Mouse (Mus musculus): Measurements from ENCODE around the gene Nptx1.
A peak's percentile ranks its signal among the peaks of the same experiment; 100 is the strongest.

Gene Nptx1

GRCm38 (mm10) chr11:119491690-119492087 is 55.9 kb downstream of the Nptx1 start:
- DNase-seq (ENCODE audit: low spot score) = no peak

- peak; percentile 99 for DNase-seq (ENCODE audit: low spot score)
Measured at GRCm38 (mm10) chr11:119490861-119491689, 56.5 kb downstream of the Nptx1 start, which contains the start of gene Endov. Gene Endov (plus strand): TSS chr11:119491347.
